Mouse (Mus musculus) lung, embryonic 15.5 days (tissue): ENCODE results near the gene Olfr1162. TPM values are rescaled to one million over a fixed set of nuclear protein-coding genes. Genes with fewer than 3 reads are reported as not detected.
"Not testable (repeated sequence)": the region's sequence is repeated elsewhere in the genome, so short reads cannot be mapped to it uniquely, and the experiment has no call there.

Experiments
- ATAC-seq: fragments of 200-750 bp; cut with Nextera tagmentation; 2 replicates; pipeline ENCODE4 v1.8.0; 2017; ENCODE audit warnings: moderate number of reproducible peaks, borderline replicate concordance; ENCODE audit not compliant: low FRiP score, low TSS enrichment; ENCODE audit errors: extremely low read depth
- H3K27ac ChIP-seq: fragments of 300-500 bp; sonication (generic); 2 replicates; pipeline ENCODE4 v1.5.1; 2015; ENCODE audit warnings: moderate library complexity, mild to moderate bottlenecking, inconsistent platforms
- H3K27me3 ChIP-seq: fragments of 300-500 bp; sonication (generic); 2 replicates; pipeline ENCODE4 v1.6.1; 2015; ENCODE audit warnings: inconsistent platforms
- H3K36me3 ChIP-seq: fragments of 300-500 bp; sonication (generic); 2 replicates; pipeline ENCODE4 v1.6.1; 2015; ENCODE audit warnings: inconsistent platforms
- H3K4me1 ChIP-seq: fragments of 300-500 bp; sonication (generic); 2 replicates; pipeline ENCODE4 v1.6.1; 2015; ENCODE audit warnings: inconsistent platforms
- H3K4me2 ChIP-seq: fragments of 300-500 bp; sonication (generic); 2 replicates; pipeline ENCODE4 v1.6.1; 2015; ENCODE audit warnings: inconsistent platforms, mild to moderate bottlenecking, moderate library complexity
- H3K4me3 ChIP-seq: fragments of 300-500 bp; sonication (generic); 2 replicates; pipeline ENCODE4 v1.5.1; 2015; ENCODE audit warnings: mild to moderate bottlenecking, inconsistent platforms
- H3K9ac ChIP-seq: fragments of 300-500 bp; sonication (generic); 2 replicates; pipeline ENCODE4 v1.6.1; 2015; ENCODE audit warnings: inconsistent platforms
- H3K9me3 ChIP-seq: fragments of 300-500 bp; sonication (generic); 2 replicates; pipeline ENCODE4 v1.6.1; 2016; ENCODE audit warnings: inconsistent platforms
- WGBS: fragments of 180-500 bp; shearing (Covaris S2); methylation state at CpG from one replicate; pipeline ENCODE4 v1.1.7; 2015; 5-methylcytosine and 5-hydroxymethylcytosine counted together
- polyA plus RNA-seq: library from polyadenylated mRNA; unstranded; fragments of >200 nt; fragmentation: Nextera tagmentation; extraction: Ambion mirVana; gene quantifications from 2 replicates; pipeline ENCODE4 v1.2.1, GENCODE M21; 2015

Gene Olfr1162
- polyA plus RNA-seq, result not detected in 2 replicates

GRCm38 (mm10) chr2:88051029-88051428 is at the start of gene Olfr1162:
Gene Olfr1162, minus strand, starts transcription at chr2:88051129.
- Histone ChIP-seq H3K9me3 (no peaks in the 10 kb centered on the region), H3K27me3 (no peaks in the 10 kb centered on the region), H3K4me1 (no peaks in the 10 kb centered on the region), H3K27ac (no peak within 1 kb of the TSS), H3K4me2 (no peak within 1 kb of the TSS), H3K4me3 (no peak within 1 kb of the TSS), H3K36me3 (no peaks in the 10 kb centered on the region), H3K9ac (no peak within 1 kb of the TSS)
- 72% methylated on average over 1 of the region's 1 CpGs for WGBS
- ATAC-seq, result no peak

- H3K27ac ChIP-seq, result no peak within 1 kb of the TSS
- H3K4me1 ChIP-seq, result no peaks in the 10 kb centered on the region
- H3K9ac ChIP-seq, result no peak within 1 kb of the TSS
- H3K36me3 ChIP-seq, result no peaks in the 10 kb centered on the region
- H3K4me3 ChIP-seq, result no peak within 1 kb of the TSS
- no peak for ATAC-seq
- H3K27me3 ChIP-seq, result no peaks in the 10 kb centered on the region
- no peaks in the 10 kb centered on the region for H3K9me3 ChIP-seq
- no peak within 1 kb of the TSS for H3K4me2 ChIP-seq
- 61% methylated on average over 4 of the region's 4 CpGs for WGBS
These were observed 42.9 kb upstream of the Olfr1162 start, which contains the start of gene Olfr1164 for GRCm38 (mm10) chr2:88093866-88094265. Gene Olfr1164, minus strand, starts transcription at chr2:88093966.

GRCm38 (mm10) chr2:88071730-88072129 is 20.8 kb upstream of the Olfr1162 start, which contains the start of gene Olfr1163:
Gene Olfr1163, minus strand, starts transcription at chr2:88071830.
- no peak within 1 kb of the TSS for H3K27ac ChIP-seq
- H3K27me3 ChIP-seq, result no peaks in the 10 kb centered on the region
- H3K36me3 ChIP-seq, result no peaks in the 10 kb centered on the region
- no peaks in the 10 kb centered on the region for H3K9me3 ChIP-seq
- no peak within 1 kb of the TSS for H3K4me3 ChIP-seq
- ATAC-seq, result no peak
- H3K4me2 ChIP-seq, result no peak within 1 kb of the TSS
- no peak within 1 kb of the TSS for H3K9ac ChIP-seq
- H3K4me1 ChIP-seq, result no peaks in the 10 kb centered on the region

GRCm38 (mm10) chr2:88063587-88063986 is 12.7 kb upstream of the Olfr1162 start:
- no peaks in the 10 kb centered on the region for H3K4me1 ChIP-seq
- no peaks in the 10 kb centered on the region for H3K27me3 ChIP-seq
- H3K27ac ChIP-seq, result no peak overlapping the region
- no peak overlapping the region for H3K9ac ChIP-seq
- H3K4me3 ChIP-seq, result no peak overlapping the region
- 88% methylated on average over 2 of the region's 2 CpGs for whole genome bisulfite sequencing
- no peaks in the 10 kb centered on the region for H3K9me3 ChIP-seq
- no peak overlapping the region for H3K4me2 ChIP-seq
- H3K36me3 ChIP-seq, result no peaks in the 10 kb centered on the region
- no peak for ATAC-seq

DNA sequence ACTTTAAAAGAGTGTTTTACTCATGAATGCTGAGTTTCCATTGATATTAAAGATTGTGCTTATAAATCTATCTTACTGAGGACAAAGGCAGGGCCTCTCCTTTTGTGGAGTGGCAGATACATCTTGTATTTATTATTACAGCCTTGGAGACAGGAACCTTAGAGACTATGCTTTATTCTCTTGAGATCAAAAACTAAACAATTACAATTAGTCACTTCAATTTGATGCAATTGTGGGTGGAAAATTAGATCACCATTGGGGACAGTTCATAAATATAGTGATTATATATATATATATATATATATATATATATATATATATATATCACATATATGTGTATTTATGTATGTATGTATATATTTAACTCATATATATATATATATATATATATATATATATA is 13.3 kb downstream of the Olfr1162 start, which contains the start of gene Olfr73:
Gene Olfr73, minus strand, starts transcription at position 101 of the 400 bp plus-strand sequence.
- no peaks in the 10 kb centered on the region for H3K9me3 ChIP-seq
- ATAC-seq, result no peak

DNA sequence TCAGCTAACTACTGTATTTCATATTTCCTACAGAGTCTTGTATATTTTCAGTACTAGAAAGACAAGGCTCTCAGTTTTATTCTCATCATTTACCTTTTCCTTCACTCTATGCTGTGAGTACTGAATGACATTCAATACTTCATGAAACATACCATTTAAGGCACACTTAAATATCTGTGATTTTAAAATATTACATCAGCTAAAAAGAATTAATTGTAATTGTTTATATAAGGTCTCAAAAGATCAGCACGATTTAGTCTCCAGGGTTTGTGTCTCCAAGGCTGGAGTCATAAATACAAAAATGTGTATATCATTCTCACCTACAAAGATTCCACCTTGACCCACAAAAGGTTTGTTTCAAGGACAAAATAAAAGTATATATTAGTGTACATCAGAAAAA is 28.5 kb downstream of the Olfr1162 start, which contains the start of gene Olfr1161:
Gene Olfr1161, plus strand, starts transcription at position 301 of the 400 bp plus-strand sequence.
- not testable (repeated sequence) for H3K4me1 ChIP-seq, H3K9me3 ChIP-seq, H3K27me3 ChIP-seq, ATAC-seq, H3K27ac ChIP-seq, H3K4me2 ChIP-seq, H3K36me3 ChIP-seq, H3K9ac ChIP-seq, H3K4me3 ChIP-seq
- 62% methylated on average over 1 of the region's 1 CpGs for WGBS

More for the DNA sequence above, 13.3 kb downstream of the Olfr1162 start, which contains the start of gene Olfr73:
- H3K27me3 ChIP-seq, result no peaks in the 10 kb centered on the region
- H3K4me2 ChIP-seq, result no peak within 1 kb of the TSS
- no peak within 1 kb of the TSS for H3K9ac ChIP-seq
- no peaks in the 10 kb centered on the region for H3K36me3 ChIP-seq
- H3K27ac ChIP-seq, result no peak within 1 kb of the TSS
- H3K4me1 ChIP-seq, result no peaks in the 10 kb centered on the region
- no peak within 1 kb of the TSS for H3K4me3 ChIP-seq

GRCm38 (mm10) chr2:88007515-88008318 is 43.2 kb downstream of the Olfr1162 start, which contains the start of gene Olfr1160:
Gene Olfr1160, minus strand, starts transcription at chr2:88008268.
- Histone ChIP-seq H3K9ac (no peak within 1 kb of the TSS), H3K9me3 (no peaks in the 10 kb centered on the region), H3K36me3 (no peaks in the 10 kb centered on the region), H3K4me2 (no peak within 1 kb of the TSS), H3K27me3 (no peaks in the 10 kb centered on the region), H3K4me1 (no peaks in the 10 kb centered on the region), H3K4me3 (no peak within 1 kb of the TSS), H3K27ac (no peak within 1 kb of the TSS)
- no peak for ATAC-seq

Other genes with a start within 250 kb of the Olfr1162 start
- gene Olfr1145, start 241.3 kb downstream of the Olfr1162 start, polyA plus RNA-seq, result not detected in 2 replicates
- gene Olfr1148, start 220.6 kb downstream of the Olfr1162 start, polyA plus RNA-seq, result not detected in 2 replicates
- gene Olfr1150-ps1, start 207.1 kb downstream of the Olfr1162 start, polyA plus RNA-seq, result not detected in 2 replicates
- gene Olfr1151, start 195.3 kb downstream of the Olfr1162 start, polyA plus RNA-seq, result not detected in 2 replicates
- gene Olfr1152, start 184.6 kb downstream of the Olfr1162 start, polyA plus RNA-seq, result not detected in 2 replicates
- gene Olfr1153, start 156.2 kb downstream of the Olfr1162 start, polyA plus RNA-seq, result not detected in 2 replicates
- gene Olfr1154, start 146.0 kb downstream of the Olfr1162 start, polyA plus RNA-seq, result not detected in 2 replicates
- not detected in 2 replicates for gene Olfr1155, start 106.0 kb downstream of the Olfr1162 start, polyA plus RNA-seq
- not detected in 2 replicates for gene Olfr1156, start 98.0 kb downstream of the Olfr1162 start, polyA plus RNA-seq
- not detected in 2 replicates for gene Olfr1157, start 82.8 kb downstream of the Olfr1162 start, polyA plus RNA-seq
- not detected in 2 replicates for gene Olfr74, start 76.5 kb downstream of the Olfr1162 start, polyA plus RNA-seq
- gene Olfr1158, start 61.0 kb downstream of the Olfr1162 start, polyA plus RNA-seq, result not detected in 2 replicates
- gene Olfr1160, start 42.9 kb downstream of the Olfr1162 start, polyA plus RNA-seq, result not detected in 2 replicates
- not detected in 2 replicates for gene Olfr1161, start 28.4 kb downstream of the Olfr1162 start, polyA plus RNA-seq
- gene Olfr73, start 13.4 kb downstream of the Olfr1162 start, polyA plus RNA-seq, result 0.05 TPM in 1 of 2 replicates, not detected in the other
- not detected in 2 replicates for gene Olfr1163, start 20.7 kb upstream of the Olfr1162 start, polyA plus RNA-seq
- gene Olfr1164, start 42.8 kb upstream of the Olfr1162 start, polyA plus RNA-seq, result not detected in 2 replicates
- not detected in 2 replicates for gene Olfr1166, start 77.1 kb upstream of the Olfr1162 start, polyA plus RNA-seq
- gene Olfr1167, start 104.1 kb upstream of the Olfr1162 start, polyA plus RNA-seq, result not detected in 2 replicates
- not detected in 2 replicates for gene Olfr1168, start 130.8 kb upstream of the Olfr1162 start, polyA plus RNA-seq
- gene Olfr1170, start 177.2 kb upstream of the Olfr1162 start, polyA plus RNA-seq, result not detected in 2 replicates
- not detected in 2 replicates for gene Olfr1173, start 228.7 kb upstream of the Olfr1162 start, polyA plus RNA-seq